Mouse (Mus musculus): ENCODE data around the gene Cacna1s.

The Cacna1s gene

GRCm38 (mm10) chr1:136137071-136137531, 84.6 kb downstream of the Cacna1s start:
- DNase-seq (ENCODE audit: low read depth, low spot score) = no peak

- no peak for DNase-seq (ENCODE audit: low read depth, low spot score)
These were observed 85.0 kb downstream of the Cacna1s start for GRCm38 (mm10) chr1:136137575-136137974.

DNA sequence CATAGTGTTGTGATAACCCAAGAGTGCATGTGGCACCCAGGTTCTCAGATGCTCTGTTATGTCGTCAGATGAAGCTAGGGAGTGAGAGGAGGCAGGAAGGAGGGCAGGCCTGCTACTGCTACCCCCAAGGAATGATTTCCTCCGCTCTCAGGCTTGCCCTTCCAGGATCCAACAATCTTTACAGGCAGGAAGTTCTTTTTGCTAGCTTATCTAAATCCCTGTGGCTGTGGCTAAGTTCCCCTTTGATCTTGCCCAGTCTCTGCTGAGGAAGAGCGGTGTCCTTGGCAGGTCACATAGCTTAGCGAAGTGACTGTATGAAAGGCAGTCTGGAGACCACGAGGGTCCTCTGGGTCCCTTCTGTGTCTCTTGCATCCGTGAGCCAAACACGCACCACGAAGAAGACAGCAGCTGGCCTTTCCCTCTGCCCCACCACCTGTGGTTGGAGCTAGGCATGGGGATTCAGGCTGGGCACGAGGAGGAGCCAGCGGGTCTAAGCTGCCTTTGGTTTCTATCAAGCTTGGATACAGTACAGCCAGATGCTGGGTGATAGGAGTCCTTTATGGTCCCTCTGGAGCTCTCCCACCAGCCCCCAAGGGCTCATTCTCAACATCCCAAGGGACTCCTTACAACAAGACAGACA, 85.8 kb downstream of the Cacna1s start:
- DNase-seq (ENCODE audit: low read depth, low spot score) = no peak

DNA sequence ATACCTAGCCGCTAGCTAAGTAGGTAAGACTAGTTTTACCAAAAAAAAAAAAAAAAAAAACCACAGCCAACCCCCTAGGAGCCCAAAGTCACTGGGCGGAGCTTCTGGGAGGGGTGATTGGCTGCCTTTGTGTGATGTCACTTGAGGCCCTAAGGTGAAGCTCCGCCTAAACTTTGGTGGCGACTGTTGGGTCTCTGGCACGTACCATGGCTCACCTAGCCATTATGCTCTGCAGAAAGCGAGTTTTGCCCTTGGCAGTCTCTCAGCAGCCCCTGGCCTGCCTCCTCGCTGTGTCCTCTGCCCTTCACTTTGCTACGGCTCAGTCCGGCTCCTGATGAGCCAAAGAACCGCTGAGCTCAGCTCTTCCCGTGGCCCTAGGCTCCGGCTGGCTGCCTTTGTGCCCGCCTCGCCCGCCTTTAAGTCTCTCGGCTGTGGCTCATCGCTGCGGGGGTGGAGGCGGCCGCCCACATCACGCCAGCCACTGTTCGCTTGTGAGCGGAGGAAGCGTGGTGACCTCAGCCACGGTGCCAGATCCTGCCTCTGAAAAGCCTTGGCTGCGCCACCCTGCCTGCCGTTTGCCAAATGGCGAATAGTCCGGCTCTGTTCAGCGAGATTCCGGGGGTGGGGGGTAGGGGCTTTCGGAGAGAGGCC, 87.6 kb downstream of the Cacna1s start:
- peak; percentile 68 for DNase-seq (ENCODE audit: low read depth, low spot score)

DNA sequence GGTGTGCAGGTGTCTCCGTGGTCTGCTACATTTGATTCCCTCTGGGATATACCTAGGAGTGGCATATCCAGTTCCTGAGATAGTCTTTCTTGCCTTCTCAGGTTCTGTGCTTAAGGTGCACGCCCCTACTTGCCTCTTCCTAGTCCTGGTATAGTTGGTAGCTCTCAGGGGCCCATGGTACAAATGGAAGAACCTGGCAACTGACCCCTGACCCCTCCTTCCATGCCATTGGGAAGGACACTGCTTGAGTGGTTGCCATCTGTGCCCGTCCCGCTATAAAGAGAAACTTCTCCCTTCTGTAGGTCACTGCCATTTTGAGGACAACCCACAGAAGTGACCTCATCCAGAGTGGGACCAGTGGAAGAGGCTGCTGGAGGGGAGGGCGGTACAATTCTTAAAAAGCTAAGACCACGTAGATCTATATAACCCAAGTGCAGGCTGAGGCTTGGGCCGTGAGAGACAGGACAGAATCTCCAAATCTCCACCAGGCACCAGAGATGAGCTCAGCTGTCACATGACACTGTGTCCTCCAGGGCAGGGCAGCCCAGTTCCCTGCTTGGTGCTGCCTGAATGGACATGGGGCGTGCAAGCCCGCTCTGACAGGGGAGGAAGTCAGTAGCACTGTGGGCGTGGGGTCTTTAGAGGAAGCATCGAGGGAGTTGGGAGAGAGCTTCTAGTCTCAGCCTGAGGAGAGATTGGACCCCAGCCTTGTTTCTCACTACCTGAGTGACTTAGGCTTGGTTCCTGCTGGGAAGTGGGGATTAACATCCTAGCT, 88.8 kb downstream of the Cacna1s start:
- no peak for DNase-seq (ENCODE audit: low read depth, low spot score)

DNA sequence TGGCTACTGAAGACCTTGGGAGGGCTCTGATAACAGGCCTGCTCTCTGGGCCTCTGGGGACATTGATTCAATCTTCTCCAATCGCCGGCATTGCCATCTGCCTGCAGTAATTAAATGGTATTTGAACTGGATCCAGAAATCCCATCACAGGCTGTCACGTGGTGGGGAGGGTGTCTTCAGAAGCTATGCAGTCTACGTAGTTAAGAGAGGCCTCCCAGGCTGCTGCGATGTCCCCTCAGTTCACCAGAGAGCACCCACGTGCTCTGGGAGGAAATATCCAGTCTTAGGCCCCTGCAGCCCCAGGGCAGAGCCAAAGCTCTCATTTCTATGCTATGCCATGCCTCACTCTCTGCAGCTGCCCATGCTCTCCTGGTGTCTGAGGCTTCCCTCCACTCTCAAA, 89.8 kb downstream of the Cacna1s start:
- no peak for DNase-seq (ENCODE audit: low read depth, low spot score)

DNA sequence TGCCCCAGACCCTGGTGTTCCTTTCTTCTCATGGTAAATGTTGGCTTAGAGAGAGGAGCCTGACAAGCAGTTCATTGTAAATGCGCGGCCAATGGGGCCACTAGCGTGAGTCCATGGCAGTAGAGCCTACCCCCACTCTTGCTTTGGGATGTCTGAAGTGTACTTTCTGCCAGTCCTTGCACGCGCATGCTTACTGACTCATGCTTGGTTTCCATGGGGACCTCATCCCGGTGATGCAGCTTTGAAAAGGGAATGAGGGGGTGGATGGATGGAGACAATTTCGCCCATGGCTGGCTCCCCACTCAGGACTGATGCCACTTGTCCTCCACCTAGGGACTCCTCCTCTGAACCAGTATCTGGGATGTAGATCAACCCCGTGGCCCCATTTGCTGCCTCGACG, 91.0 kb downstream of the Cacna1s start:
- no peak for DNase-seq (ENCODE audit: low read depth, low spot score)

- no peak for DNase-seq (ENCODE audit: low read depth, low spot score)
These were observed 97.2 kb downstream of the Cacna1s start for GRCm38 (mm10) chr1:136149702-136150101.

DNA sequence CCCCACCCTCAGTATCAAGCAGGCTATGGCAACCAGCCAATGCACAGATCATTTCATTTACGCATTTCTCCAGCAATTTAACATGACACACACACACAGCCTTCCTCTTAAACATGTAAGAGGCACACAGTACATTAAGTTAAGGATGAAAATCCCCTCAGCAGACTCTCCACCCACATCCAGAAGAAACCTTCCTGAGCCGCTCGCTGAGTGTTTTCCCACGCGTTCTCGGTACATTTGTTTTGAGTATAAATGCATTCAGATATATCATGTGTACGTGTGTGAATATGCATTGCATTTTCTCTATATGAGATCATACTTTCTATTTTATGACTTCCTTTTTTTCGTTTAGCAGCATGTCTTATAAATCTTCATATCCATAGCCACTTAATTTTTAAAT, 98.8 kb downstream of the Cacna1s start:
- no peak for DNase-seq (ENCODE audit: low read depth, low spot score)

GRCm38 (mm10) chr1:136156304-136156703, 103.8 kb downstream of the Cacna1s start:
- no peak for DNase-seq (ENCODE audit: low read depth, low spot score)

DNA sequence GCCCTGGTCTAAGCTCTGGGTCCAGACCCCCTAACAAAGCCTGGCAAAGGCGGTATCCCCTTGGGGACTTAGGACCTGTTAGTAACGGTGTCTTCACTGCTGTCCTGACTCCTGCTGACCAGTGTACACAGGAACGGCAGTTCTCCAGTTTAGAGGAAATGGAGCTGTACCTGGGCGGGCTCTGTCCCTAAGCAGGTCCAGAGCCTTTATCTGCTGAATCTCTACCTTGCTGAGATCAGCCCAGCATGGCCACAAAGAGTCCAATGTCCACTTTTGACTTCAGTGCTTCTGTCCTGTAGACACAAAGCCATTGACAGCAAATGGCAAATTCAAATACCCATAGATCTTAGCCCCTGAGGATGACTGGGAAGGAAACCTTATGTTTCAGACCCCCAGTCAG, 104.4 kb downstream of the Cacna1s start:
- DNase-seq (ENCODE audit: low read depth, low spot score) = no peak

- DNase-seq (ENCODE audit: low read depth, low spot score) = no peak
These were observed 107.3 kb downstream of the Cacna1s start for GRCm38 (mm10) chr1:136159830-136160229.

GRCm38 (mm10) chr1:136160297-136160696, 107.7 kb downstream of the Cacna1s start:
- no peak for DNase-seq (ENCODE audit: low read depth, low spot score)

DNA sequence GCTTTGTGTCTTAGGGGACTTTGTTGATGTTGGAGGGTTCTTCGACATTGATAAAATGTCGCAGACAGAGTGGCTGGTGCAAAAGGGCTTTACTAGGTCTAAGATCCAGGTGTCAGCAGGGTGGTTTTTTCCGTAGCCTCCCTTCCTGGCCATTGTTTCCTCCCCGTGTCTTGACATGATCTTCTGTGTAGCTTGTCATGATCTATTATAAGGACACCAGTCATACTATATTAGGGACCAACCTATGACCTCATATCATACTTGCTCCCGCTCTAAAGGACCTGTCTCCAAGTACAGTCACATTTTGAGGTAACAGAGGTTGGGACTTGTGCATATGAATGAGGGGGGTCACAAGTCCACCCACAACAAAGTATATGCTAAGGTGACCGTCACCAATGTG, 108.4 kb downstream of the Cacna1s start:
- DNase-seq (ENCODE audit: low read depth, low spot score) = no peak

- DNase-seq (ENCODE audit: low read depth, low spot score) = no peak
These were observed 108.9 kb downstream of the Cacna1s start for GRCm38 (mm10) chr1:136161333-136161921.

- no peak for DNase-seq (ENCODE audit: low read depth, low spot score)
These were observed 112.9 kb downstream of the Cacna1s start for GRCm38 (mm10) chr1:136165436-136165835.

- no peak for DNase-seq (ENCODE audit: low read depth, low spot score)
These were observed 115.1 kb downstream of the Cacna1s start for GRCm38 (mm10) chr1:136167657-136168056.

Measured in retina, adult 2 months (tissue).